Comparison of ENCODE assay signal across 24 mouse cellular contexts in genomic region chr9:95897392-95897791, GRCm38 (mm10). TPM values are rescaled to one million over a fixed set of nuclear protein-coding genes. Genes with fewer than 3 reads are reported as not detected.
DNase-seq lines count a peak whose midpoint lies in the region; ATAC-seq and TF ChIP-seq lines count a peak whose summit lies in the region.
"Had no signal": no experiment of that assay in that cellular context is flagged by ENCODE, and none has a peak within 500 bp of the region (broad histone marks: within the 10 kb centered on the region; RNA-seq: fewer than 3 reads in every experiment).

No protein-coding gene starts in this region.

- intact Hi-C loops in heart, postnatal 36 days (cut with DNase I) = no loop called here
- intact Hi-C loops in heart, postnatal 14 days (cut with DNase I) = no loop called here

- H3K27me3 ChIP-seq in lung, embryonic 14.5 days (ENCODE audit: insufficient read depth, low read length) = no peaks in the 10 kb centered on the region
- H3K27me3 ChIP-seq: CH12.LX; embryonic facial prominence, embryonic 13.5 days; embryonic facial prominence, embryonic 15.5 days; forebrain, embryonic 12.5 days had no signal

- ATAC-seq in lung, embryonic 14.5 days (ENCODE audit: insufficient read depth) = no peak
- 0 out of 2 replicates have a peak, but pooled peaks have one; percentile 23 for ATAC-seq in megakaryocyte progenitor cell, adult 5-6 weeks (replicated peaks; ENCODE audit: poor library complexity)
- ATAC-seq: CD4-positive, CD25-positive, alpha-beta regulatory T cell, adult 4 months; forebrain, embryonic 14.5 days; forebrain, embryonic 16.5 days had no signal

- H3K4me3 ChIP-seq in lung, embryonic 14.5 days (ENCODE audit: low read depth, low read length) = no peak overlapping the region
- H3K4me3 ChIP-seq: embryonic facial prominence, embryonic 13.5 days; embryonic facial prominence, embryonic 15.5 days; erythroblast, embryonic 14.5 days; forebrain, embryonic 10.5 days; forebrain, embryonic 12.5 days had no signal

- no peaks in the 10 kb centered on the region for H3K4me1 ChIP-seq in lung, embryonic 14.5 days (ENCODE audit: insufficient read depth)
- H3K4me1 ChIP-seq: embryonic facial prominence, embryonic 13.5 days; embryonic facial prominence, embryonic 15.5 days; forebrain, embryonic 10.5 days; forebrain, embryonic 12.5 days had no signal

- WGBS in lung, embryonic 14.5 days = 61% methylated on average over 5 of the region's 5 CpGs

- peaks cover 17% of the 10 kb centered on the region for H3K36me3 ChIP-seq in lung, embryonic 14.5 days (ENCODE audit: insufficient read depth)

- no peak overlapping the region for H3K9ac ChIP-seq in lung, embryonic 14.5 days
- H3K9ac ChIP-seq: embryonic facial prominence, embryonic 13.5 days; embryonic facial prominence, embryonic 15.5 days; forebrain, embryonic 12.5 days had no signal

- no peaks in the 10 kb centered on the region for H3K9me3 ChIP-seq in lung, embryonic 14.5 days (ENCODE audit: low read depth, low read length)
- H3K9me3 ChIP-seq: embryonic facial prominence, embryonic 13.5 days; embryonic facial prominence, embryonic 15.5 days; forebrain, embryonic 10.5 days; forebrain, embryonic 12.5 days; G1E had no signal

- H3K4me2 ChIP-seq in lung, embryonic 14.5 days = no peak overlapping the region
- H3K4me2 ChIP-seq: embryonic facial prominence, embryonic 13.5 days; embryonic facial prominence, embryonic 15.5 days; forebrain, embryonic 12.5 days had no signal

- DNase-seq in lung, embryonic 14.5 days = peak; percentile 43
- DNase-seq in lung, adult 18-20 months = no peak
- no peak for DNase-seq in heart, postnatal 36 days
- DNase-seq in heart, postnatal 14 days = no peak
- DNase-seq: adrenal gland, adult 2 months; adrenal gland, postnatal 10 days; adrenal gland, postnatal 25 days; B cell, adult 2 months; cerebellum, adult 11-12 months; cerebellum, adult 2 months; cerebellum, adult 9-10 months; cerebellum, postnatal 10 days; cerebellum, postnatal 25 days had no signal

- no peak overlapping the region for H3K27ac ChIP-seq in lung, embryonic 14.5 days (ENCODE audit: low read depth)
- H3K27ac ChIP-seq: embryonic facial prominence, embryonic 13.5 days; embryonic facial prominence, embryonic 15.5 days; forebrain, embryonic 10.5 days; forebrain, embryonic 12.5 days had no signal

- TF ChIP-seq CTCF in lung, embryonic 14.5 days (IDR thresholded peaks at IDR 0.05; ENCODE audit: low read depth) = no peak

RNA-seq across cellular contexts. Expression of gene Atr, which starts 40.0 kb away (rescaled TPM):
- polyA plus RNA-seq in lung, embryonic 14.5 days (2014; fragmentation: Nextera tagmentation; extraction: Ambion mirVana) = 23.8 and 25.3 TPM in 2 replicates
- 30.8 and 45.1 TPM in 2 replicates for total RNA-seq in megakaryocyte progenitor cell, adult 5-6 weeks (2015)
- total RNA-seq in megakaryocyte progenitor cell, adult 5-6 weeks (2017) = 34.3 and 56.1 TPM in 2 replicates
- total RNA-seq in heart, postnatal 36 days (2021) = 1 to 10 TPM; 6.9 to 8.0 TPM
- total RNA-seq in heart, postnatal 14 days (2021) = 1 to 10 TPM; 7.3 to 7.7 TPM

RNA-seq across cellular contexts. Expression of gene Pls1, which starts 52.3 kb away (rescaled TPM):
- 9.4 and 11.6 TPM in 2 replicates for polyA plus RNA-seq in lung, embryonic 14.5 days (2014; fragmentation: Nextera tagmentation; extraction: Ambion mirVana)
- total RNA-seq in megakaryocyte progenitor cell, adult 5-6 weeks (2015) = 0.05 and 0.12 TPM in 2 replicates
- total RNA-seq in megakaryocyte progenitor cell, adult 5-6 weeks (2017) = not detected in 2 replicates
- under 1 TPM; 0.27 to 0.50 TPM for total RNA-seq in heart, postnatal 36 days (2021)
- total RNA-seq in heart, postnatal 14 days (2021) = under 1 TPM in 1 of 2 experiments, not detected in 1; 0.36 TPM
- polyA plus RNA-seq: erythroblast, embryonic 14.5 days; G1E had no signal

RNA-seq across cellular contexts. Expression of gene Xrn1, which starts 57.2 kb away (rescaled TPM):
- 21.1 and 22.7 TPM in 2 replicates for polyA plus RNA-seq in lung, embryonic 14.5 days (2014; fragmentation: Nextera tagmentation; extraction: Ambion mirVana)
- total RNA-seq in megakaryocyte progenitor cell, adult 5-6 weeks (2015) = 23.9 and 35.8 TPM in 2 replicates
- total RNA-seq in megakaryocyte progenitor cell, adult 5-6 weeks (2017) = 13.5 and 30.4 TPM in 2 replicates
- total RNA-seq in heart, postnatal 36 days (2021) = 10 to 100 TPM; 16.1 to 16.8 TPM
- 10 to 100 TPM; 21.6 to 23.4 TPM for total RNA-seq in heart, postnatal 14 days (2021)
